Mouse (Mus musculus) liver, embryonic 14.5 days (tissue): ENCODE data around the gene Mitf. TPM values are rescaled to one million over a fixed set of nuclear protein-coding genes. Genes with fewer than 3 reads are reported as not detected.

Experiments used
- ATAC-seq: fragments of 200-750 bp; cut with Nextera tagmentation; 2 replicates; pipeline ENCODE4 v1.8.0; 2017; ENCODE audit warnings: moderate number of reproducible peaks, mild to moderate bottlenecking, moderate library complexity; ENCODE audit not compliant: insufficient read depth
- DNase-seq, 3 experiments: peaks; one replicate each; pipeline ENCODE4 v3.0.0-alpha.2; 2012 to 2013; ENCODE audit warnings: low read depth in 3 of 3, low spot score in 3 of 3
- H3K27ac ChIP-seq: fragments of 300-500 bp; sonication (generic); 2 replicates; pipeline ENCODE4 v1.5.1; 2014; ENCODE audit warnings: moderate library complexity, mild to moderate bottlenecking, control low read depth, inconsistent platforms
- H3K27me3 ChIP-seq: fragments of 300-500 bp; sonication (generic); 2 replicates; pipeline ENCODE4 v1.6.1; 2014; ENCODE audit warnings: mild to moderate bottlenecking, low read length, moderate library complexity; ENCODE audit not compliant: control insufficient read depth, insufficient read depth
- H3K36me3 ChIP-seq: fragments of 300-500 bp; sonication (generic); replicated peaks from 2 replicates; pipeline ENCODE4 v1.6.1; 2014; ENCODE audit warnings: low read depth; ENCODE audit not compliant: control insufficient read depth, insufficient read depth
- H3K4me1 ChIP-seq, 2 experiments: fragments of 200-500 bp in 1 of 2; fragments of 300-500 bp in 1 of 2; sonication (generic) in 1 of 2; replicated peaks; 2 replicates each; pipeline ENCODE4 v1.6.1; 2012 to 2014; ENCODE audit warnings: antibody characterized with exemption in 1 of 2, inconsistent platforms in 1 of 2, low read length in 1 of 2; ENCODE audit not compliant: control insufficient read depth in 2 of 2, insufficient read depth in 2 of 2
- H3K4me2 ChIP-seq: fragments of 300-500 bp; sonication (generic); 2 replicates; pipeline ENCODE4 v1.6.1; 2014; ENCODE audit warnings: low read depth, mild to moderate bottlenecking, control low read depth, moderate library complexity
- H3K4me3 ChIP-seq, 2 experiments: fragments of 200-500 bp in 1 of 2; fragments of 300-500 bp in 1 of 2; sonication (generic) in 1 of 2; 2 replicates each; pipeline ENCODE4 v1.5.1; 2012 to 2014; ENCODE audit warnings: low read depth in 2 of 2, low read length in 2 of 2, mild to moderate bottlenecking in 2 of 2, control low read depth in 1 of 2, inconsistent platforms in 1 of 2, moderate library complexity in 1 of 2; ENCODE audit not compliant: insufficient read depth in 1 of 2
- H3K9ac ChIP-seq: fragments of 300-500 bp; sonication (generic); replicated peaks from 2 replicates; pipeline ENCODE4 v1.6.1; 2014; ENCODE audit warnings: mild to moderate bottlenecking, control low read depth, moderate library complexity
- H3K9me3 ChIP-seq: fragments of 300-500 bp; sonication (generic); 2 replicates; pipeline ENCODE4 v1.6.1; 2016; ENCODE audit warnings: low read length, mixed read lengths; ENCODE audit not compliant: control insufficient read depth
- CTCF ChIP-seq: IDR thresholded peaks from 2 replicates; pipeline ENCODE4 v1.5.1; 2016; ENCODE audit warnings: antibody characterized with exemption, low read depth, control low read depth
- EP300 ChIP-seq: IDR thresholded peaks from 2 replicates; pipeline ENCODE4 v1.6.1; 2016; ENCODE audit warnings: antibody characterized with exemption, low read depth
- WGBS: fragments of 180-500 bp; shearing (Covaris S2); extraction: QIAGEN DNeasy Blood & Tissue Kit; methylation state at CpG from one replicate; pipeline ENCODE4 v1.1.7; 2014; ENCODE audit not compliant: insufficient replicate concordance; 5-methylcytosine and 5-hydroxymethylcytosine counted together
- polyA plus RNA-seq, 2 experiments: library from polyadenylated mRNA; depleted of rRNA in 1 of 2; stranded (reverse) in 1 of 2; unstranded in 1 of 2; fragments of >200 nt; fragmentation: Nextera tagmentation in 1 of 2; extraction: Ambion mirVana in 1 of 2; gene quantifications; 2 replicates each; pipeline versions ENCODE4 v1.2.1 to v1.2.3; 2012 to 2014

Gene Mitf
- polyA plus RNA-seq, 2 experiments = 0.25 to 0.38 TPM

- no peak for DNase-seq
- Histone ChIP-seq H3K4me2 (no peak overlapping the region), H3K4me3 (no peak overlapping the region), H3K36me3 (no peaks in the 10 kb centered on the region), H3K9ac (no peak overlapping the region), H3K27me3 (no peaks in the 10 kb centered on the region), H3K9me3 (no peaks in the 10 kb centered on the region), H3K4me1 (no peaks in the 10 kb centered on the region), H3K27ac (no peak overlapping the region)
- no peak for TF ChIP-seq CTCF
- no peak for TF ChIP-seq EP300
- no peak for ATAC-seq
- 39% methylated on average over 9 of the region's 9 CpGs for WGBS
Observed at GRCm38 (mm10) chr6:97788361-97788974, 18.4 kb upstream of the Mitf start.

- Histone ChIP-seq H3K36me3 (no peaks in the 10 kb centered on the region), H3K9ac (no peak overlapping the region), H3K9me3 (no peaks in the 10 kb centered on the region), H3K4me3 (no peak overlapping the region), H3K27ac (no peak overlapping the region), H3K27me3 (no peaks in the 10 kb centered on the region), H3K4me2 (no peak overlapping the region), H3K4me1 (no peaks in the 10 kb centered on the region)
- DNase-seq (no peak), ATAC-seq (no peak)
- TF ChIP-seq EP300 = no peak
- no peak for TF ChIP-seq CTCF
- 42% methylated on average over 7 of the region's 7 CpGs for WGBS
Observed at GRCm38 (mm10) chr6:97789700-97790099, 17.2 kb upstream of the Mitf start.

- no peak for ATAC-seq
- no peak for DNase-seq
- H3K27me3 ChIP-seq = no peaks in the 10 kb centered on the region
- H3K4me3 ChIP-seq = no peak overlapping the region
- no peak overlapping the region for H3K27ac ChIP-seq
- TF ChIP-seq EP300 (no peak), CTCF (peak; percentile 33; the same call in 1 of the 2 replicates)
- 52% methylated on average over 1 of the region's 1 CpGs for WGBS
- no peak overlapping the region for H3K4me2 ChIP-seq
- no peak overlapping the region for H3K9ac ChIP-seq
- H3K36me3 ChIP-seq = no peaks in the 10 kb centered on the region
- H3K4me1 ChIP-seq = no peaks in the 10 kb centered on the region
- H3K9me3 ChIP-seq = no peaks in the 10 kb centered on the region
Observed at GRCm38 (mm10) chr6:97792104-97792503, 14.7 kb upstream of the Mitf start.

- TF ChIP-seq CTCF (no peak), EP300 (no peak)
- Histone ChIP-seq H3K4me1 (no peaks in the 10 kb centered on the region), H3K27ac (no peak overlapping the region), H3K4me3 (no peak overlapping the region), H3K9ac (no peak overlapping the region), H3K27me3 (no peaks in the 10 kb centered on the region), H3K36me3 (no peaks in the 10 kb centered on the region), H3K4me2 (no peak overlapping the region), H3K9me3 (no peaks in the 10 kb centered on the region)
- DNase-seq = no peak
- 39% methylated on average over 2 of the region's 2 CpGs for WGBS
- ATAC-seq = no peak
Observed at GRCm38 (mm10) chr6:97795175-97795574, 11.7 kb upstream of the Mitf start.

- 30% methylated on average over 2 of the region's 2 CpGs for WGBS
- no peaks in the 10 kb centered on the region for H3K36me3 ChIP-seq
- no peak overlapping the region for H3K4me3 ChIP-seq
- ATAC-seq (no peak), DNase-seq (no peak)
- no peak overlapping the region for H3K9ac ChIP-seq
- H3K4me2 ChIP-seq = no peak overlapping the region
- no peaks in the 10 kb centered on the region for H3K27me3 ChIP-seq
- H3K4me1 ChIP-seq = no peaks in the 10 kb centered on the region
- no peaks in the 10 kb centered on the region for H3K9me3 ChIP-seq
- H3K27ac ChIP-seq = no peak overlapping the region
- no peak for TF ChIP-seq CTCF
- no peak for TF ChIP-seq EP300
Observed at GRCm38 (mm10) chr6:97800615-97801014, 6.2 kb upstream of the Mitf start.
